Mouse (Mus musculus): ENCODE measurements at regions not wholly inside any gene's neighbourhood (a gene's known extent, or its start where the extent isn't known, plus 50 kb on each side); places are given as distances from the start of the nearest gene placed in this dataset.

DNA sequence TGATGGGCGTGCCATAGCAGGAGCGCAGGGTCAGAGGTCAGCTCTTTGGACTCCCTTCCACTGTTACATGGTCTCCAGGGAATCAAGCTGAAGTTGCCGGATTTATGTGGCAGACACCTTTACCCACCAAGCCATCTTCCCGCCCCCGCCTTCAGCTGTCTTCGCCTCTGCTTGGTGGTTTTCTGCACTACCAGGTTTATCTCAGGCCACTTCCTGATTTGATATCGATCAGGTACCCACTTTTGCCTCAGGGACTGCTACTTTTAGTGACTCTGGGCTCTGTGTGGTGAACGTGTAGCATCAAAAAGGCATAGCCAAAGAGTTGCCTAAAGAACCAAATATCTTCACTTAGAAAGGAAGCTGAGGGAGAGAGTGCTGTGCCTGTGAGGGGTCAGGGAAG is 75.5 kb upstream of the Mrps10 start:
- H3K27me3 ChIP-seq: no peaks in the 10 kb centered on the region
- H3K4me3 ChIP-seq: no peak overlapping the region
- H3K4me2 ChIP-seq (replicated peaks): no peak overlapping the region
- no peak overlapping the region for H3K27ac ChIP-seq (replicated peaks)
- H3K4me1 ChIP-seq: peaks cover 15% of the 10 kb centered on the region
- H3K9me3 ChIP-seq: no peaks in the 10 kb centered on the region
- ATAC-seq (ENCODE audit: low FRiP score, low read depth): no peak
- 93% methylated on average over 8 of the region's 8 CpGs for WGBS
- H3K36me3 ChIP-seq: no peaks in the 10 kb centered on the region; the same call in 1 of the 2 replicates
- no peak overlapping the region for H3K9ac ChIP-seq (replicated peaks)

DNA sequence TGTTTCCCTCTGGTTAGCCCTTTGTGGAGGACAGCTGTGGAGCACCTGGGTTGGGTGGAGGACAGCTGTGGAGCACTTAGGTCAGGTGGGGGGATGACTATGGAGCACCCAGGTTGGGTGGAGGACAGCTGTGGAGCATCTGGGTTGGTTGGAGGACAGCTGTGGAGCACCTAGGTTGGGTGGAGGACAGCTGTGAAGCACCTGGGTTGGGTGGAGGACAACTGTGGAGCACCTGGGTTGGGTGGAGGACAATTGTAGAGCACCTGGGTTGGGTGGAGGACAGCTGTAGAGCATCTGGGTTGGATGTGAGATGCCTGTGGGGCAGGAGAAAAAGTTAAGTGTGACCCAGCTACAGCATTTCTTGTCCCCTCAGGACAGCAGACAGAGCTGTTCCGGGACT is 77.1 kb upstream of the Mrps10 start:
- ATAC-seq (ENCODE audit: low FRiP score, low read depth): no peak
- Histone ChIP-seq H3K27me3 (no peaks in the 10 kb centered on the region), H3K27ac (replicated peaks) (no peak overlapping the region), H3K36me3 (peaks cover 12% of the 10 kb centered on the region; the same call in 1 of the 2 replicates), H3K4me2 (replicated peaks) (no peak overlapping the region), H3K4me1 (peaks cover 19% of the 10 kb centered on the region), H3K9me3 (no peaks in the 10 kb centered on the region), H3K4me3 (no peak overlapping the region), H3K9ac (replicated peaks) (no peak overlapping the region)
- 100% methylated on average over 1 of the region's 1 CpGs for WGBS

DNA sequence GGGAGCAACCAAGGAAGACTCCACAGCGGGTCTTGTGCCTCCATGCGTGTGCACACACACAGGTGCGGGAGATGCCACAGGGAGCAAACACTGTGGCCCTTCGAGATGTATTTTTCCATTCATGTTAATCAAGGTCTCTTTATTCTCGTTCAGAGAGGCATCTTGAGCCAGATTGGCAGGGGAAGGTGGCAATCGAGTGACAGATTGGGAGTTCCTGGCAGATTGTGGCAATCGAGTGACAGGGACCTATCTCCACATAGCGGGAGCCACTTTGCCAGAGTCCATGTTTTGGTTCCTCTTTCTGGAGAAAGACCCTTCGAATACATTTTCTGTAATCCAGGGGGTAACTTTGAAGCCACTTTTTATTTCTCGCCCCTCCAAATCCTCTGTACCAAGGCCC is 83.1 kb upstream of the Mrps10 start:
- H3K27ac ChIP-seq (replicated peaks): no peak overlapping the region
- no peaks in the 10 kb centered on the region for H3K27me3 ChIP-seq
- H3K4me1 ChIP-seq: 0 out of 2 replicates have a peak, but pooled peaks cover 5% of the 10 kb centered on the region
- no peak overlapping the region for H3K4me2 ChIP-seq (replicated peaks)
- no peak for ATAC-seq (ENCODE audit: low FRiP score, low read depth)
- H3K36me3 ChIP-seq: peaks cover 15% of the 10 kb centered on the region; the same call in 1 of the 2 replicates
- WGBS: 93% methylated on average over 10 of the region's 10 CpGs
- no peak overlapping the region for H3K9ac ChIP-seq (replicated peaks)
- no peak overlapping the region for H3K4me3 ChIP-seq
- no peaks in the 10 kb centered on the region for H3K9me3 ChIP-seq

DNA sequence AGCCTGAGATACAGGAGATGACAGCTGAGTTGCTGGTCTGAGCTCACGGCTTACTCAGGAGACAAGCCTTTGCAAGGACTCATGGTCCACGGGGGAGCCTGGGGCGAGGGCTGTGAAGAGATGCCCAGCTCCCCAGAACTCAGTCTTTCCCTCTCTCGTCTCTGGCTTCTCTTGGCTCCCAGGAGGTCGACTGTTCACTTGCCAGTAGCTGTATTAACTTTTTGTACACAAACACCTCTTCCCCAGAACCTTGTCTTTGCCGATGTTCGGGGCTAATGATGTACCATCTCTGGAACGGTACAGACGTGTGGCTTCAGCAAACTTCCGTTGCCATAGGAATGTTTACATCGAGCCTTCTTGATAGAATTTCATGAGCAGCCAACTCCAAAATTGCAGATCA is 84.5 kb upstream of the Mrps10 start:
- no peak for ATAC-seq (ENCODE audit: low FRiP score, low read depth)
- no peak overlapping the region for H3K4me2 ChIP-seq (replicated peaks)
- H3K9me3 ChIP-seq: no peaks in the 10 kb centered on the region
- H3K36me3 ChIP-seq: peaks cover 15% of the 10 kb centered on the region; the same call in 1 of the 2 replicates
- H3K4me1 ChIP-seq: 0 out of 2 replicates have a peak, but pooled peaks cover 5% of the 10 kb centered on the region
- H3K27me3 ChIP-seq: no peaks in the 10 kb centered on the region
- H3K4me3 ChIP-seq: no peak overlapping the region
- no peak overlapping the region for H3K9ac ChIP-seq (replicated peaks)
- no peak overlapping the region for H3K27ac ChIP-seq (replicated peaks)
- 84% methylated on average over 11 of the region's 11 CpGs for WGBS

DNA sequence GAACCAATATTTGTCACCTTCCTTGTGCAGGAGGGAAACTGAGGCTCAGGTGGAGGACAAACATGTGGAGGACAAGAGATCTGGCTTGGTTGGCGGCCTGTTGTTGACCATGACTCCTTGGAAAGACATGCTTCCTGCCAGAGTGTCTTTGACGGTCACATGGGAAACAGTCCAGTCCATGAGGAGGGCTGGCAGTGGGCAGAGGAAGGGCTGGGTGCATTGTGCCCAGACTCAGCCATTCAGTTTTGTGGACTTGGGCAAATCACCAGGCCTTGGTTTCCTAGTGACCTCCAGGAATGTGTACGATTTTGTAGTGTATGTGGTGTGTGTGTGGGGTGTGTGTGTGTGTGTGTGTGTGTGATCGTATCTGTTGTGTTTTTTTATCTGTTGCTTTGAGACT is 85.5 kb upstream of the Mrps10 start:
- no peak for ATAC-seq (ENCODE audit: low FRiP score, low read depth)
- H3K27ac ChIP-seq (replicated peaks): no peak overlapping the region

DNA sequence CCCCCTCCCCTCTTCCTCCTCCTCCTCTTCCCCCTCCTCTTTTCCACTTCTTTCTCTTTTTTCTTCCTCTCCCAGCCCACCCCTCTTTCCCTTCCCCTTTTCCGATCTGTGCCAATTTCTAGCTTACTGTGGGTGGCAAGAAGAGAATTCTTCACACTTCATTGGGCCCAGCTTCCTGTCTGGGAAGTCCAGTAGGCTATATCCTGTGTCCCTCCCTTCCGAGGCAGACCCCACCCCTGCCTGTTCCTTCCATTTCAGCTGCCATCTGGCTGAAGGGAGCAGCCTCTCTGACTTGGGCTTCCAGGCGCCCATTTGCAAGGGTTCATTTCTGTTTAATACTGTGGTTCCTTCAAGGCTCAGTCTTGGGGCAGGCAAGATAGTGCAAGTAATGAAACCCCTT is 86.2 kb upstream of the Mrps10 start:
- WGBS: 70% methylated on average over 3 of the region's 3 CpGs
- Histone ChIP-seq H3K9me3 (no peaks in the 10 kb centered on the region), H3K27ac (replicated peaks) (no peak overlapping the region), H3K4me1 (no peaks in the 10 kb centered on the region), H3K9ac (replicated peaks) (no peak overlapping the region), H3K4me2 (replicated peaks) (no peak overlapping the region), H3K4me3 (no peak overlapping the region), H3K27me3 (no peaks in the 10 kb centered on the region), H3K36me3 (peaks cover 12% of the 10 kb centered on the region; the same call in 1 of the 2 replicates)
- no peak for ATAC-seq (ENCODE audit: low FRiP score, low read depth)

More for the DNA sequence above, 85.5 kb upstream of the Mrps10 start:
- no peaks in the 10 kb centered on the region for H3K27me3 ChIP-seq
- no peak overlapping the region for H3K4me3 ChIP-seq
- H3K9ac ChIP-seq (replicated peaks): no peak overlapping the region
- no peak overlapping the region for H3K4me2 ChIP-seq (replicated peaks)
- H3K36me3 ChIP-seq: peaks cover 15% of the 10 kb centered on the region; the same call in 1 of the 2 replicates
- 0 out of 2 replicates have a peak, but pooled peaks cover 3% of the 10 kb centered on the region for H3K4me1 ChIP-seq
- H3K9me3 ChIP-seq: no peaks in the 10 kb centered on the region
- WGBS: 91% methylated on average over 4 of the region's 4 CpGs

DNA sequence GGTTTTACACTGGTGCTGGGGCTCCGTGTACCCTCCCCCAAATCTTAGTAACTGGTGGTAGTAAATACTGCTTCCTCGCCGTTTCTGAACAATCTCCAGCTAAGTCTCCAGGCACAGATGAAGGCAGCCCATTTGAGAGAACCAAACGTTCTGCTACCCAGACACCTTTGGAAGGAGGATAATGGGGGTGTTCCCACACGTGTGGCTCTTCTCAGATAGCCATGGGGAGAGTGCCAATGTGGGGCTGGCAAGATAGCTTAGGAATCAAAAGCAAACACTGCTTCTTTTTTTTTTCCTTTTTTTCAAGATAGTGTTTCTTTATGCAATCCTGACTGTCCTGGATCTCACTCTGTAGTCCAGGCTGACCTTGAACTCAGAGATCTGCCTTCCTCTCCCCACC is 90.8 kb upstream of the Mrps10 start:
- Histone ChIP-seq H3K36me3 (peaks cover 14% of the 10 kb centered on the region), H3K4me3 (no peak overlapping the region), H3K27me3 (no peaks in the 10 kb centered on the region), H3K4me2 (replicated peaks) (no peak overlapping the region), H3K9ac (replicated peaks) (no peak overlapping the region), H3K27ac (replicated peaks) (no peak overlapping the region), H3K4me1 (peaks cover 3% of the 10 kb centered on the region), H3K9me3 (no peaks in the 10 kb centered on the region)
- WGBS: 90% methylated on average over 5 of the region's 5 CpGs
- no peak for ATAC-seq (ENCODE audit: low FRiP score, low read depth)

DNA sequence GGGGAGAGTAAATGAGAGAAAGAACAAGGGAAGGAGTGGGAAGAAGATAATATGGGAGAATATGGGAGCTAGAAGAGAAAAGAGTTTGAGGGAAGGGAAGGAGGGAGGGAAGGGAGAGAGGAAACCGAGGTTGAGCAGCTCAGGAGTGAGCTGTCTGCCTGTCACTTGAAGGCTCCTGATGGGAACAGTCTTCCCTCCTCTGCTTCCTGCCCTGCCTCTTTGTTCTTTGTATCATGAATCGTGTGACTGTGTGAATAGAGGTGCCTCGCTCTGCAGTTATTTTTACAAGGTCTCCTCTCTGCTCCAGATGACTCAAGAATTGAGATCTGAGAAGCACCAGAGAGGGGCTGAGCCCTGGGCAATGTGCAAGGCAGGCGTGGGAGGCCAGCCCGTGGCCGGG is 92.0 kb upstream of the Mrps10 start:
- WGBS: 85% methylated on average over 6 of the region's 6 CpGs
- ATAC-seq (ENCODE audit: low FRiP score, low read depth): no peak
- H3K4me1 ChIP-seq: peaks cover 3% of the 10 kb centered on the region
- H3K27ac ChIP-seq (replicated peaks): no peak overlapping the region
- H3K9me3 ChIP-seq: no peaks in the 10 kb centered on the region
- no peak overlapping the region for H3K4me2 ChIP-seq (replicated peaks)
- no peaks in the 10 kb centered on the region for H3K27me3 ChIP-seq
- no peak overlapping the region for H3K4me3 ChIP-seq
- H3K9ac ChIP-seq (replicated peaks): no peak overlapping the region
- H3K36me3 ChIP-seq: peaks cover 18% of the 10 kb centered on the region

DNA sequence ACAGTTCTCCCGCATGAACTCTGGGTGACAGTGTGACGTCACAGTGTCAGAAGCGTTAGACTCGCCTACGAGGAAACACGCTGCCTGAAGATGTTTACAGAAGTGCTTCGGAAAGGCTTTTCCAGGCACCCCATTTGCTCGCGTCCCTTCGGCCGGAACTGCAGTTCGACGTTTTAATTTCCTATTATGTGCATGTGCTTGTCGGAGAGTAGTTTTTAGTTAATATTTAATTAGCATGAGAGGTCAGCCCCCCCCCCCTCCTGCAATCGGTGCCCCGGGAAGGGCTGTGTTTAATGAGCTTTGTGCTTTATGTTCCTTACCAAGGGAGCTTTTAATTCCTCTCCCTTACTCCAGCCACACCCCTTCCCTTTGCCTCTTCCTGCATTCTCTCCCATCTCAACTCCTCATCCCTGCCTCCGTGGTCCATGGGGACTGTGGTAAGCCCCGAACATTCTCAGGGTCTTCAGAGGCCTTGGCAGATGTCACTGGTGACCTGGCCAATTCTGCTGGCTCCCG is 92.8 kb upstream of the Mrps10 start:
- H3K4me2 ChIP-seq (replicated peaks): no peak overlapping the region
- no peak overlapping the region for H3K9ac ChIP-seq (replicated peaks)
- peaks cover 3% of the 10 kb centered on the region for H3K4me1 ChIP-seq
- H3K27me3 ChIP-seq: no peaks in the 10 kb centered on the region
- WGBS: 81% methylated on average over 19 of the region's 19 CpGs
- no peak for ATAC-seq (ENCODE audit: low FRiP score, low read depth)
- H3K36me3 ChIP-seq: peaks cover 14% of the 10 kb centered on the region
- H3K4me3 ChIP-seq: no peak overlapping the region
- H3K9me3 ChIP-seq: no peaks in the 10 kb centered on the region
- H3K27ac ChIP-seq (replicated peaks): no peak overlapping the region

DNA sequence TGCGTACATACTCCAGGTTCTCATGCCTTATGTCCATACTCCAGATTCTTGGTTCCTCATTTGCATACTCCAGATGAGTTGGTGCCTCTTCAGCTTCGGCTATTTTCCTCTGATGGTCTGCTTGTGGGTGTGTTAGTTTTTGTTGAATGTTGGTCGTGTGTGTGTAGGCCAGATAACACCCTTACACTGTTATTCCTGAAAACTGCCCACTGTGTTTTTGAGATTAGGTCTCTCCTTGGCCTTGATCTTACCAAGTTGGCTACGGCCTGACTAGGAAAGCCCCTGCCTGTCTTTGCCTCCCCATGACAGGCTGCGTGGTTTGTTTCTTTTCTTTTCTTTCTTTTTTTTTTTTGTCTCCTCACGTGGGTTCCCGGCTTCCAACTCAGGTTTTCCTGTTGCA is 95.4 kb upstream of the Mrps10 start:
- Histone ChIP-seq H3K36me3 (peaks cover 15% of the 10 kb centered on the region), H3K27ac (replicated peaks) (no peak overlapping the region), H3K4me1 (peaks cover 3% of the 10 kb centered on the region), H3K4me3 (no peak overlapping the region), H3K9me3 (no peaks in the 10 kb centered on the region), H3K4me2 (replicated peaks) (no peak overlapping the region), H3K27me3 (no peaks in the 10 kb centered on the region), H3K9ac (replicated peaks) (no peak overlapping the region)
- WGBS: 89% methylated on average over 7 of the region's 7 CpGs
- no peak for ATAC-seq (ENCODE audit: low FRiP score, low read depth)

DNA sequence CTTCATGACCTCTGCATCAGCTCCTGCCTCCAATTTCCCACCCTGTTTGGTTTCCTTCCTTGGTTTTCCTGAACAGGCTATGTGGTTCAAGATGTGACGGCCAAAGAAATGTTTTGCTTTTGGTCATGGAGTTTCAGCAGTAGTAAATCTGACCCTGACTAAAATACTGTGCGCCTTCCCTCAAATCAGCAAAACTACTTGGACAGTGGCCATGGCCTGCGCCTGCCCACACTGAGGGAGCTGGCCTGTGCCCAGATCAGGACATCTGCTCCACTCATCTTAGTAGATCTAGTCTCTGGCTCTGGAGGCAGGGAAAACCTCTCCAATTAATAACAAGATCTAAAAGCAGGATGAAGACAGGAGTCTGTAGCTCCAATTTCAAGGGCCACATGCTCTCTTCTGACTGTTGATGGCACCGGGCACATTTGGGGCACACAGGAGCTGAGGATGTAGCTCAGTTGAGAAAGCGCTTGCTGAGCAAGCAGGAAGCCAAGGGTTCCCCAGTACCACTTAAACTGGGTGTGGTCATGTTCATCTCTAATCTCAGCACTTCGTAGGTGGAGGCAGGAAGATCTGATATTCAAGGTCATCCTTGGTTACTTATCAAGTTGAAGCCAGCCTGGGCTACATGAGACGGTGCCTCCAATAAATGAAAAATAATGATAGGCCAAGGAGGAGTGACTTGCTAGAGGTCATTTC is 96.6 kb upstream of the Mrps10 start:
- H3K27ac ChIP-seq (replicated peaks): no peak overlapping the region
- H3K4me1 ChIP-seq: peaks cover 3% of the 10 kb centered on the region
- H3K9me3 ChIP-seq: no peaks in the 10 kb centered on the region
- WGBS: 94% methylated on average over 7 of the region's 7 CpGs
- H3K4me3 ChIP-seq: no peak overlapping the region
- no peak for ATAC-seq (ENCODE audit: low FRiP score, low read depth)
- H3K4me2 ChIP-seq (replicated peaks): no peak overlapping the region
- H3K36me3 ChIP-seq: peaks cover 15% of the 10 kb centered on the region
- H3K27me3 ChIP-seq: no peaks in the 10 kb centered on the region
- no peak overlapping the region for H3K9ac ChIP-seq (replicated peaks)

DNA sequence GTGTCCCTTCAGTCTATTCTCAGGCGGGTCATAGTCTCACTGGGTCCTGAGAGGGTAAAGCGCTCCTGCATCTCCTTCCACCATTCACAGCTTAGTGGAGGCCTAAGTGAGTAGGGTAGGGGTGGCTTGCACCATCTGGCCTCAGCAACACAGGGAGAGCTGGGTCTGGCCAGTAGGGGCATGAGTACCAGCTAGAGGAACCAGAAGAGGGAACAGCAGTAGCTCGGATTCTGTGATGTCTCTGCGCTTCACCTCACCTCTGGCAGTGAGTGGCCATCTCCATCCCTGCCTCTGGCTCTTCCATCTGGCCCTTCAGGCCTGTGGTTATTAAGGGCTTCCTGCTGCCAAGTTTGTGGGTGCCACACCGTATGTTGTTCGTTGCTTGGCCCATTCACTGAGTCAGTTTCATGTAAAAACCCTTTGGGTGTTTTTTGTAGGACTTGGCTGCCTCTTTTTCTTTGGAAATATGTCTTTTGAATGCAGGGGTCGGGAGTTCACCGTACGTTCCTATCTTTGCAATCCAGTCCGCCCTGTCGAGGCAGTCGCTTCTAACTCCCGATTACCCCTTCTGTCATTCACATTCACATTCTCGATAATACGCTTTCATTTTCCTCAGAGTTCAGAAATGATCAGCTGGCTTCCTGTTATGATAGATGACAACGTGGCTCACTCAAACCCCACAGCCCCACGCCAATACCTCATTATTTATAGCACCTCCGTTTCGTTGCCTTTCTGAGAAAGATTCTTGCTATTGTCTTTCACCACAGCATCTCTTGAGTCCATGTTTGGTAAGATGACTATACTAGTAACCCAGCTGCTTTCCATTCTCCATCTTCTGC is 99.4 kb upstream of the Mrps10 start:
- Histone ChIP-seq H3K9me3 (no peaks in the 10 kb centered on the region), H3K9ac (replicated peaks) (no peak overlapping the region), H3K27ac (replicated peaks) (no peak overlapping the region), H3K4me2 (replicated peaks) (no peak overlapping the region), H3K36me3 (peaks cover 13% of the 10 kb centered on the region), H3K27me3 (no peaks in the 10 kb centered on the region), H3K4me3 (no peak overlapping the region), H3K4me1 (no peaks in the 10 kb centered on the region)
- WGBS: 93% methylated on average over 19 of the region's 19 CpGs
- ATAC-seq (ENCODE audit: low FRiP score, low read depth): no peak

Data from midbrain, embryonic 12.5 days (tissue).